Mouse (Mus musculus): ENCODE results near the gene Tspan14. TPM values are rescaled to one million over a fixed set of nuclear protein-coding genes. Genes with fewer than 3 reads are reported as not detected.

Tspan14 gene
- polyA plus RNA-seq, 1 experiment: 41.2 TPM

DNA sequence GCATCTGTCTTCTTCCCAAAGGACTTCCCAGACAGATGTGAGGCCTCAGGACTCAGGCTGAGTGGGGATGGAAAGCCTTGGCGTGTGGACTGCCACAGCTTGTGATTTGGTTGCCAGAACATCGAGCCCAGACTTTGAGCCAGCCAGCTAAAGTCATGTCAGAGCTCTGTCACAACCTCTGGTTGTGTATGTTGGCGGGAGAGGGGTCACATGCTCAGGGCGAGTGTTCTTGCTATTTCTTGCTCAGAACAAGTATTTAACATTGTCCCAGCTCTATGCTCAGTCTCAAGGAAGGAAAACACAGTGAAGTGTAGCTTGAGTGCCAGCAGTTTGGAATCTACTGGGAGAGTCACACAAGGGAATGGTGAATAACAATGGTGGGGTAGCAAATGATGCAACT, 76.9 kb downstream of the Tspan14 start:
- 63% methylated on average over 4 of the region's 4 CpGs for WGBS

GRCm38 (mm10) chr14:40889181-40889580, 77.4 kb downstream of the Tspan14 start:
- H3K27ac ChIP-seq (ENCODE audit: control insufficient read depth, insufficient read depth, low read depth, low read length, poor library complexity): no peak overlapping the region
- WGBS: 80% methylated on average over 2 of the region's 2 CpGs
- H3K4me1 ChIP-seq (ENCODE audit: control insufficient read depth, insufficient read depth, low read length): no peaks in the 10 kb centered on the region
- no peak overlapping the region for H3K4me3 ChIP-seq (replicated peaks; ENCODE audit: control insufficient read depth, low read depth, low read length)
- TF ChIP-seq POLR2A (IDR thresholded peaks at IDR 0.05; ENCODE audit: borderline replicate concordance, control insufficient read depth, low read depth, low read length): no peak
- no peak for TF ChIP-seq CTCF (IDR thresholded peaks at IDR 0.05; ENCODE audit: control insufficient read depth, insufficient read depth, low read length)

More for the DNA sequence above, 76.9 kb downstream of the Tspan14 start:
- Histone ChIP-seq H3K4me3 (replicated peaks; ENCODE audit: control insufficient read depth, low read depth, low read length) (no peak overlapping the region), H3K4me1 (ENCODE audit: control insufficient read depth, insufficient read depth, low read length) (no peaks in the 10 kb centered on the region), H3K27ac (ENCODE audit: control insufficient read depth, insufficient read depth, low read depth, low read length, poor library complexity) (no peak overlapping the region)
- no peak for TF ChIP-seq CTCF (IDR thresholded peaks at IDR 0.05; ENCODE audit: control insufficient read depth, insufficient read depth, low read length)
- TF ChIP-seq POLR2A (IDR thresholded peaks at IDR 0.05; ENCODE audit: borderline replicate concordance, control insufficient read depth, low read depth, low read length): no peak

DNA sequence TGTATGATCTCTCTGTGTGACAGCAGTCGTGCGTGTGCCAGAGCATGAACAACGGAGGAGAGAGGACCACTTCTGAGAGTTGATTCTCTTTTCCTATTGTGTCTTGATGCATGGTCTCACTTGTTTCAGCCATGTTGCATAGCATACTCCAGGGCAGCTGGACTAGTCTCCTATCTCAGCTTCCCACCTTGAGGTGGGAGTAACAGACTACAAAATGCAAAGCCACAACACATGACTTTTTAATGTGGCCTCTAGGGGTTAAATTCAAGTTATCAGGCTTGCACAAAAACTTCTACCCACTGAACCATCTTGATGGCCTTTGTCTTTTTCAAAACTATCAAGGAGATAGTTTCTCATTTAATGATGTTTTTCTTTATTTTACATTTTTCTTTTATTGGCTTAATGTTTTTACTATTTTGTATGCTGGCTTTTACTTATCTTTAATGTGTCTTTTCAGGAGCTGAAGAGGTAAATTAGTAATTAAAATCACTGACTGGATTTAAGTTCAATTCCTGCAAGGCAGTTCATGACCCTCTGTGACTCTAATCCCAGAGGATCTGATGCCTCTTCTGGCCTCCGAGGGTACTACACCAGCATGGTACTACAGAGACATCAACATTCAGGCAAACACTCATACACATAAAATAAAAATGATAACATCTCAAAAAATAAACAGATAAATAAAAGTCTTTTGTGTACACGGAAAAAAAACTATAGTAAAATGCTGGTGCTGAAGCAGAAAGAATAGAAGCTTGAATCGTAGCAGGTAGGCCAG, 80.0 kb downstream of the Tspan14 start:
- H3K4me1 ChIP-seq (ENCODE audit: control insufficient read depth, insufficient read depth, low read length): no peaks in the 10 kb centered on the region
- 78% methylated on average over 6 of the region's 6 CpGs for WGBS
- no peak overlapping the region for H3K27ac ChIP-seq (ENCODE audit: control insufficient read depth, insufficient read depth, low read depth, low read length, poor library complexity)
- no peak overlapping the region for H3K4me3 ChIP-seq (replicated peaks; ENCODE audit: control insufficient read depth, low read depth, low read length)
- TF ChIP-seq POLR2A (IDR thresholded peaks at IDR 0.05; ENCODE audit: borderline replicate concordance, control insufficient read depth, low read depth, low read length): no peak
- no peak for TF ChIP-seq CTCF (IDR thresholded peaks at IDR 0.05; ENCODE audit: control insufficient read depth, insufficient read depth, low read length)

- Histone ChIP-seq H3K27ac (ENCODE audit: control insufficient read depth, insufficient read depth, low read depth, low read length, poor library complexity) (no peak overlapping the region), H3K4me1 (ENCODE audit: control insufficient read depth, insufficient read depth, low read length) (no peaks in the 10 kb centered on the region), H3K4me3 (replicated peaks; ENCODE audit: control insufficient read depth, low read depth, low read length) (no peak overlapping the region)
- TF ChIP-seq POLR2A (IDR thresholded peaks at IDR 0.05; ENCODE audit: borderline replicate concordance, control insufficient read depth, low read depth, low read length) (no peak), CTCF (IDR thresholded peaks at IDR 0.05; ENCODE audit: control insufficient read depth, insufficient read depth, low read length) (no peak)
- 6% methylated on average over 1 of the region's 1 CpGs for WGBS
Observed at GRCm38 (mm10) chr14:40885752-40886151, 80.9 kb downstream of the Tspan14 start.

GRCm38 (mm10) chr14:40885225-40885624, 81.4 kb downstream of the Tspan14 start:
- H3K4me1 ChIP-seq (ENCODE audit: control insufficient read depth, insufficient read depth, low read length): no peaks in the 10 kb centered on the region
- H3K27ac ChIP-seq (ENCODE audit: control insufficient read depth, insufficient read depth, low read depth, low read length, poor library complexity): no peak overlapping the region
- no peak overlapping the region for H3K4me3 ChIP-seq (replicated peaks; ENCODE audit: control insufficient read depth, low read depth, low read length)
- WGBS: 68% methylated on average over 4 of the region's 4 CpGs
- TF ChIP-seq POLR2A (IDR thresholded peaks at IDR 0.05; ENCODE audit: borderline replicate concordance, control insufficient read depth, low read depth, low read length) (no peak), CTCF (IDR thresholded peaks at IDR 0.05; ENCODE audit: control insufficient read depth, insufficient read depth, low read length) (no peak)

DNA sequence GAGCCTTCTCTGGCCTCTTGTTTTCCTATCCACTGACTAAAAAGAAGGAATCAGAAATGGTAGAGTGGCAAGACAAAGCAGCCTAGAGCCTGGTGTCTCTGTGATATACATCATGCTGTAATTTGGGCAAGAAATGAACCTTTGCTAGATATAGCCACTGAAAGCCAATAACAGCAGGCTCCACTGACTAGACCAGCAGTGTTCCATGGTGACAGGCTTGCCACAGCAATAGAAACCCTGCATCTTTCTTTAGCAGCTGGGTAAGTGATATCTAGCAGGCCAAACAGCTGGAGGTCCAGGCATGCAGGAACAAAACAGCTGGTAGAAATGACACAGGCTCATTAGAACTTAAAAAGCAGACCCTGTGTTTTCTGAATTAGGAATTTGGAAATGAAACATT, 92.0 kb downstream of the Tspan14 start:
- Histone ChIP-seq H3K4me1 (ENCODE audit: control insufficient read depth, insufficient read depth, low read length) (no peaks in the 10 kb centered on the region), H3K27ac (ENCODE audit: control insufficient read depth, insufficient read depth, low read depth, low read length, poor library complexity) (no peak overlapping the region), H3K4me3 (replicated peaks; ENCODE audit: control insufficient read depth, low read depth, low read length) (no peak overlapping the region)
- TF ChIP-seq POLR2A (IDR thresholded peaks at IDR 0.05; ENCODE audit: borderline replicate concordance, control insufficient read depth, low read depth, low read length) (no peak), CTCF (IDR thresholded peaks at IDR 0.05; ENCODE audit: control insufficient read depth, insufficient read depth, low read length) (no peak)

DNA sequence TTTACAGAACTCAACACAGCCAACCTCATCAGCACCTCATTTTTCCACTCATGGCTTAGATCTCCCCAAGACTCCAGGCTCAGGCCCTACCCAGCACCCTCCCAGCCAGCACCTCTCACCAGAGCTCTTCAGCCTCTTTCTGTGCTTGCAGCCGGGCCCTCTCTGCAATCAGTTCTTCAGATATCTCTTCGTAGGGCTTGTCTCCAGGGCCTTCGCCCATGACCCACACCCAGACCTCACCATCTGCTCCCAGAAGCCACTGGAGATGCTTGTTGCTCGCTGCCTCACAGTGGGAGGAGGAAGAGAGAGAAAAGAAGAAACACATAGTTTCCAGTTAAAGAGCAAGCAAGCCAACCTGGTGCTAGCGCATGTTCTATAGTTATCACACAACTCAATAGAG, 92.6 kb downstream of the Tspan14 start:
- Histone ChIP-seq H3K4me3 (replicated peaks; ENCODE audit: control insufficient read depth, low read depth, low read length) (no peak overlapping the region), H3K4me1 (ENCODE audit: control insufficient read depth, insufficient read depth, low read length) (no peaks in the 10 kb centered on the region), H3K27ac (ENCODE audit: control insufficient read depth, insufficient read depth, low read depth, low read length, poor library complexity) (no peak overlapping the region)
- 83% methylated on average over 5 of the region's 5 CpGs for WGBS
- TF ChIP-seq POLR2A (IDR thresholded peaks at IDR 0.05; ENCODE audit: borderline replicate concordance, control insufficient read depth, low read depth, low read length) (no peak), CTCF (IDR thresholded peaks at IDR 0.05; ENCODE audit: control insufficient read depth, insufficient read depth, low read length) (no peak)

DNA sequence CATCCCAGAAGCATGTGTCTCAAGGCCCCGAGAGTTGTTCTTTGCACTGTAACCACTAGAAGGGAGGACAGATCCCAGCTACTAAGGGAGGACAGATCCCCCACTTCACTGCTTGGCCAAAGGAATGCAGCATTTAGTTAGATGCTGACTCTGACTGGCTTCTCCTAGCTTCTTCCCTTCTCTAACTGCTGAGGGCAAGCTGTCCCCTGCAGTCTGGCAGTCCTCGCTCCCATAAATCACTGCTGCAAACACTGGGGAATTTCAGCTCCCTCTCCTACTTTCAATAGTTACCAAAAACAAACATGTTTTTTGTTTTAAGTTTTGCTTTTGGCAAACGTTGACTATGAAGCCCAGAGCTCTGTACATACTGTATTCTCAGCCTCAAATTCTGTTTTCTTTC, 96.0 kb downstream of the Tspan14 start:
- Histone ChIP-seq H3K4me3 (replicated peaks; ENCODE audit: control insufficient read depth, low read depth, low read length) (no peak overlapping the region), H3K27ac (ENCODE audit: control insufficient read depth, insufficient read depth, low read depth, low read length, poor library complexity) (no peak overlapping the region), H3K4me1 (ENCODE audit: control insufficient read depth, insufficient read depth, low read length) (no peaks in the 10 kb centered on the region)
- WGBS: 65% methylated on average over 3 of the region's 3 CpGs
- TF ChIP-seq CTCF (IDR thresholded peaks at IDR 0.05; ENCODE audit: control insufficient read depth, insufficient read depth, low read length): no peak
- no peak for TF ChIP-seq POLR2A (IDR thresholded peaks at IDR 0.05; ENCODE audit: borderline replicate concordance, control insufficient read depth, low read depth, low read length)

Data from bone marrow, adult 2 months (tissue).